Mouse (Mus musculus) ES-E14 (cell line): ENCODE results near the gene Ppp3ca.

Experiments used
- ZC3H11A ChIP-seq: IDR thresholded peaks from 2 replicates; pipeline ENCODE4 v1.6.1; 2012; ENCODE audit warnings: low read depth, mild to moderate bottlenecking, inconsistent platforms, low read length, borderline replicate concordance
- ZNF384 ChIP-seq: IDR thresholded peaks from 2 replicates; pipeline ENCODE4 v1.6.1; 2012; ENCODE audit warnings: low read depth, low read length, inconsistent platforms

DNA sequence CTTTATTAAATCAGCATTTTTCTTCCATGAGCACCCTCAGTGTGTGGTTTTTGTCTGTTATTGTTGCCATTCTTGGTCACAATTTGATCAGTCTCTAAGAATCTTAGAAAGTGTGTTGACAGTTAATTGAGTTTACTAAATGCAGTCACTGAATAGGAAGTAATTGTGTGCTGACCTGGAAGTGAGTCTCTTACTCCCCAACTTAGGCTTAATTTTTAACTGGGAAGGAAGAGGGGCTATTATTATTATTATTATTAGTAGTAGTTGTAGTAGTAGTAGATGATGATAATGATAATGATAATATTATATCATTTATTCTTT is 79.5 kb downstream of the Ppp3ca start:
- TF ChIP-seq ZC3H11A (no peak), ZNF384 (no peak)
